Mouse (Mus musculus): ENCODE measurements around the gene Plce1. TPM values are rescaled to one million over a fixed set of nuclear protein-coding genes. Genes with fewer than 3 reads are reported as not detected.
"Not testable (repeated sequence)": the region's sequence is repeated elsewhere in the genome, so short reads cannot be mapped to it uniquely, and the experiment has no call there.

The Plce1 gene
- total and polyA plus RNA-seq, 2 experiments from 2014 or later = 5.2 to 10.0 TPM

DNA sequence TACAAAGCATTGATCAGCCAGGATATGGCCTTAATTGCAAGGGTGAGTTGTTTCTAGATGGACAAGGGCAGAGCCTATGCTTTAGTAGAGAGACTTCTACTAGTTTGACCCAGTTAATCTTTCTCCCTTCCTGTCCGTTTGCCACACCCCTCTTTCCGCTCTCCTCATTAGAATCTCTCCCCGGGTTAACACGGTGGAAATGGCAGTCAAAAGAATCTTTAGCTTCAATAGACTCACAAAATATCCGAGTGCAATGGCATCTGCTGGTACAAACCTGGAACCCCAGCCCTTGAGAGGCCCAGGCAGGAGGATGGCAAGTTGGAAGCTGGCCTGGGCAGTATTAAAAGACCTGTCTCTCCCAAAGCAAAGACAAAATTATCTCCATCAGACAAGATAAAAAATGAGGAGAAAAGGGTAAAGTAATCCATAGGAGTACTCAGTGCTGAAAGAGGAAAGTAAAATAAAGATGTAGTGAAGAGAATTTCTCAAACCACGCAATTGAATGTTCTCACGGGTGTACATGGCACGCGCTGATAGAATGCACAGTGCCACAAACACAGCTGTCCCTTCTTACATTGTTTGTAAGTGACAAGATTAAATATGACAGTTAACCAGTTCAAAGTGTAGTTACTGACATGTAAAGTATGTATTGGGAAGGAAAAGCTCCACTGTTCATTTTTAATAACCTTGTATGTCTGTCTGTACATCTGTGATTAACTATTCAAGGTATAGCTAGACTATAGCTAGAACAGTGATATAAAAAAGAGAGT is 145.5 kb downstream of the Plce1 start:
- 66% methylated on average over 9 of the region's 9 CpGs for WGBS
- Histone ChIP-seq H3K9ac (replicated peaks; ENCODE audit: low read length) (no peak overlapping the region), H3K9me3 (ENCODE audit: low read length) (no peaks in the 10 kb centered on the region), H3K4me2 (ENCODE audit: low read depth, low read length) (no peak overlapping the region), H3K36me3 (ENCODE audit: insufficient read depth, low read length) (no peaks in the 10 kb centered on the region), H3K27me3 (ENCODE audit: insufficient read depth, low read length) (no peaks in the 10 kb centered on the region), H3K4me3 (ENCODE audit: low read length) (no peak overlapping the region), H3K27ac (no peak overlapping the region), H3K4me1 (ENCODE audit: insufficient read depth, low read length) (no peaks in the 10 kb centered on the region)
- TF ChIP-seq CTCF (IDR thresholded peaks at IDR 0.05; ENCODE audit: low read depth) = no peak
- ATAC-seq (no peak), DNase-seq (ENCODE audit: low spot score) (no peak)

DNA sequence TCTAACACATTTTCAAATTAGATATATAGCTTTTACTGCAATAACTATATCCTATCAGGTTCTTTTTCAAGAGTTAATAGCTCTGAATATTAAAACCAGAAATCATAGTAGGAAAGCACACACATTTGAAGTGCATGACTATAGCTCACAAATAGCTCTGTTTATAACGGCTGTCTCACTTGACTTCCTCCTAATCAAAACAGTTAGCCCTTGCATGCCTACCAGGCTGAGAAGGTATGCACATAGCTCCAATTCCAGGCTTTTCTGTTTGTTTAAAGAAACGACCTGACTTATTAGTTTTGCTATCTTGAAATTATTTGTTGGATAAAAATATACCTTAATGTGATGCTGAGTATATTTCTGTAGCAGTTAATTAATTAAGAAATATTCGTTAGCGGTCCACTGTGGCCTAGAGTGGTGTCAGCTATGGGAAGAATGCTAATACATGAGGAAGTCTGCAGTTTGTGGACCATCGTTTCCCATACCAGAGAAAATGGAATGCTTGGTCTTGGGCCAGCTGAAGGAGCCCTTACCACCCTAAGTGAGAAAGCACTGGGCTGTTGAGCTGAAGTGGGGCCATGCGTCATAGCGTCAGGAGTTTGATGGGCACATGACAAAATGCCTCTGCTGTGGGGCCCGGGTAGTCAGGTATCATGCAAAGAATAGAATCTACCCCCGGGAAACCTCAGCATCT is 146.3 kb downstream of the Plce1 start:
- Histone ChIP-seq H3K27me3 (ENCODE audit: insufficient read depth, low read length) (no peaks in the 10 kb centered on the region), H3K4me3 (ENCODE audit: low read length) (no peak overlapping the region), H3K9me3 (ENCODE audit: low read length) (no peaks in the 10 kb centered on the region), H3K9ac (replicated peaks; ENCODE audit: low read length) (no peak overlapping the region), H3K4me2 (ENCODE audit: low read depth, low read length) (no peak overlapping the region), H3K36me3 (ENCODE audit: insufficient read depth, low read length) (no peaks in the 10 kb centered on the region), H3K4me1 (ENCODE audit: insufficient read depth, low read length) (no peaks in the 10 kb centered on the region), H3K27ac (no peak overlapping the region)
- no peak for ATAC-seq
- WGBS = 81% methylated on average over 9 of the region's 9 CpGs
- TF ChIP-seq CTCF (IDR thresholded peaks at IDR 0.05; ENCODE audit: low read depth) = no peak
- no peak for DNase-seq (ENCODE audit: low spot score)

DNA sequence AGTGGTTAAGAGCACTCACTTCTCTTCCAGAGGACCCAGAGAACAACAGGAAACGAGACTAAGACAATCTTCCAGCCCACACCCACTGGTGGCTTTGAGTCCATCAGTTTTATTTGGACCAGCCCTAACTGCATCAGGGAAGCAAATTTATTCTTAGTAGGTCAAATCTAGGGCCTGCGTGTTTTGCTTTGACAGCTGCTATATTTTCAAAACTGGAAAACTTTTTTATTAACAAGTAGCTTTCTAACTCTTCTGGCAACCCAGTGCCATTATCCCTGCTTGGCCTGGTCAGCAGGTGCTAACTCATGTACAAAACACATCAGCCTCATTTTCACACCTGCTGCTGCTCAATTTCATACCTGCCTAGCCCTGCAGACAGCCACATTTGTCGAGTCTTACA is 151.3 kb downstream of the Plce1 start:
- Histone ChIP-seq H3K9ac (replicated peaks; ENCODE audit: low read length) (no peak overlapping the region), H3K36me3 (ENCODE audit: insufficient read depth, low read length) (no peaks in the 10 kb centered on the region), H3K27ac (no peak overlapping the region), H3K4me3 (ENCODE audit: low read length) (no peak overlapping the region), H3K27me3 (ENCODE audit: insufficient read depth, low read length) (no peaks in the 10 kb centered on the region), H3K4me2 (ENCODE audit: low read depth, low read length) (no peak overlapping the region), H3K4me1 (ENCODE audit: insufficient read depth, low read length) (no peaks in the 10 kb centered on the region), H3K9me3 (ENCODE audit: low read length) (no peaks in the 10 kb centered on the region)
- ATAC-seq (no peak), DNase-seq (ENCODE audit: low spot score) (no peak)
- no peak for TF ChIP-seq CTCF (IDR thresholded peaks at IDR 0.05; ENCODE audit: low read depth)
- WGBS = 78% methylated on average over 3 of the region's 3 CpGs

DNA sequence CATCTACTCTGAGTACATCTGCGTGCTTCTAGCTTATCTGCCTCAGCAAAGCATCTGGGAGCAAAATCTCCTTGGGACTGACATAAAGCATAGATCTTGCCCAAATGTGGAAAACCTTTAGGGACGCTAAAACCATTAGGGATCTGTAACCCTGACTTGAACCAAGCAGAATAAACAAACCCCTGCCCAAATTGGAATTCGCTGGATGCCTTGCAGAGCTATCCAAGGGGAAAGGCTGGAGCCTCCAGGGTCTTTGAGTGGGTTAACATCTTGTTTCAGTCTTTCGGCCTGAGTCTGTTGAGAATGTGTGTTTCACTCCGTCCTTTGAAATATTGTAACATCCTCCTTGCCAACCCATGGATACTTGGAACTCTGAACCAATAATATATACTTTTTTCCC is 152.4 kb downstream of the Plce1 start:
- 72% methylated on average over 5 of the region's 5 CpGs for WGBS
- Histone ChIP-seq H3K9me3 (ENCODE audit: low read length) (no peaks in the 10 kb centered on the region), H3K4me2 (ENCODE audit: low read depth, low read length) (no peak overlapping the region), H3K27me3 (ENCODE audit: insufficient read depth, low read length) (no peaks in the 10 kb centered on the region), H3K9ac (replicated peaks; ENCODE audit: low read length) (no peak overlapping the region), H3K4me3 (ENCODE audit: low read length) (no peak overlapping the region), H3K27ac (no peak overlapping the region), H3K36me3 (ENCODE audit: insufficient read depth, low read length) (no peaks in the 10 kb centered on the region), H3K4me1 (ENCODE audit: insufficient read depth, low read length) (no peaks in the 10 kb centered on the region)
- no peak for ATAC-seq
- TF ChIP-seq CTCF (IDR thresholded peaks at IDR 0.05; ENCODE audit: low read depth) = no peak
- DNase-seq (ENCODE audit: low spot score) = no peak

DNA sequence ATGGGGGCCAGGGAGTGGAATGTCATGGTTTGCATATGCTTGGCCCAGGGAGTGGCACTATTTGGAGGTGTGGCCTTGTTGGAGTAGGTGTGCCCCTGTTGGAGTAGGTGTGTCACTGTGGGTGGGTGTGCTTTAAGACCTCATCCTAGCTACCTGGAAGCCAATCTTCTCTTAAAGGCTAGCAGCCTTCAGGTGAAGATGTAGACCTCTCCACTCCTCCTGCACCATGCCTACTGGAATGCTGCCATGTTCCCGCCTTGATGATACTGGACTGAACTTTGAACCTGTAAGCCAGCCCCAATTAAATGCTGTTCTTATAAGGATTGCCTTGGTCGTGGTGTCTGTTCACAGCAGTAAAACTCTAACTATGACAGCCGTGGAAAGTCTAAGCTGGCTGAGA is 158.1 kb downstream of the Plce1 start:
- Histone ChIP-seq H3K9me3 (ENCODE audit: low read length) (no peaks in the 10 kb centered on the region), H3K4me2 (ENCODE audit: low read depth, low read length) (no peak overlapping the region), H3K27ac (no peak overlapping the region), H3K36me3 (ENCODE audit: insufficient read depth, low read length) (no peaks in the 10 kb centered on the region), H3K4me3 (ENCODE audit: low read length) (no peak overlapping the region), H3K4me1 (ENCODE audit: insufficient read depth, low read length) (no peaks in the 10 kb centered on the region), H3K27me3 (ENCODE audit: insufficient read depth, low read length) (no peaks in the 10 kb centered on the region), H3K9ac (replicated peaks; ENCODE audit: low read length) (no peak overlapping the region)
- TF ChIP-seq CTCF (IDR thresholded peaks at IDR 0.05; ENCODE audit: low read depth) = no peak
- 93% methylated on average over 3 of the region's 3 CpGs for WGBS
- no peak for DNase-seq (ENCODE audit: low spot score)
- no peak for ATAC-seq

DNA sequence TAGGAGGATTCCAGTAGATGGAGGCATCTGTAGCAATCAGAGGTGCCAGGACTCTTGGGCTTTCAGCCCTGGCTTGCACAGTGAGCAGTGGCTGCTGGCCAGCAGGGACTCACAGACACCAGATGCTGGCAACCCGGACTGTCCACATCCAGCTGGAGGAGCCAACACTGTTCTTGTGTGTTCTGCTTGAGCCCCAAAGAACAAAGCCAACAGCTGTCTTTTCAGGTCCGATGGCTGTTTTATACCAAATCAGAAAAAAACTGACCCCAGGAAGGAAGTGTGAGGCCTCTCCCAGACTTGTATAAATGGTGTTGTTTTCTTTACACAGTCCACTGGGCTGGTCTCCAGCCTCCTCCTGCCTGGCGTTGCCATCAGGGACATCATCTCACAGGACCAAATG is 158.9 kb downstream of the Plce1 start:
- ATAC-seq = peak; percentile 89
- Histone ChIP-seq H3K4me1 (ENCODE audit: insufficient read depth, low read length) (no peaks in the 10 kb centered on the region), H3K4me3 (ENCODE audit: low read length) (no peak overlapping the region), H3K4me2 (ENCODE audit: low read depth, low read length) (no peak overlapping the region), H3K9me3 (ENCODE audit: low read length) (no peaks in the 10 kb centered on the region), H3K36me3 (ENCODE audit: insufficient read depth, low read length) (no peaks in the 10 kb centered on the region), H3K27me3 (ENCODE audit: insufficient read depth, low read length) (no peaks in the 10 kb centered on the region), H3K9ac (replicated peaks; ENCODE audit: low read length) (no peak overlapping the region), H3K27ac (no peak overlapping the region)
- TF ChIP-seq CTCF (IDR thresholded peaks at IDR 0.05; ENCODE audit: low read depth) = no peak
- WGBS = 31% methylated on average over 3 of the region's 3 CpGs
- peak; percentile 63 for DNase-seq (ENCODE audit: low spot score)

DNA sequence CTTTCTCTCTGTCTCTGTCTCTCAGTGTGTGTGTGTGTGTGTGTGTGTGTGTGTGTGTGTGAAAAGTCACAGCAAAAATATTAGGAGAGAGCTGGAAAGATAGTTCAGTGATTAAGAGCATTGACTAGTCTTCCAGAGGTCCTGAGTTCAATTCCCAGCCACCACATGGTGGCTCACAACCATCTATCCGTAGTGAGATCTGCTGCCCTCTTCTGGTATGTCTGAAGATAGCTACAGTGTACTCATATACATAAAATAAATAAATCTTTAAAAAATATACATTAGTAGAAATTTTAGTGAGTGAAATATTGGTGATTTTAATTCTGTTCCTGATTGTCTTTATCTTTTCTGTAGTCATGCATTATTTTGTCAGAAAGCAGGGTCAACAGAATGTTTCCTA is 161.6 kb downstream of the Plce1 start:
- TF ChIP-seq CTCF (IDR thresholded peaks at IDR 0.05; ENCODE audit: low read depth) = peak; percentile 37
- not testable (repeated sequence) for H3K9ac ChIP-seq (replicated peaks; ENCODE audit: low read length); H3K4me2 ChIP-seq (ENCODE audit: low read depth, low read length); H3K36me3 ChIP-seq (ENCODE audit: insufficient read depth, low read length); DNase-seq (ENCODE audit: low spot score); H3K4me1 ChIP-seq (ENCODE audit: insufficient read depth, low read length); H3K9me3 ChIP-seq (ENCODE audit: low read length); H3K27ac ChIP-seq; H3K4me3 ChIP-seq (ENCODE audit: low read length); ATAC-seq; H3K27me3 ChIP-seq (ENCODE audit: insufficient read depth, low read length)
- 63% methylated on average over 1 of the region's 1 CpGs for WGBS
